Mouse (Mus musculus) lung, adult 2 months (tissue): ENCODE data around the gene Pdc.
A peak's percentile ranks its signal among the peaks of the same experiment; 100 is the strongest.

Source experiments
- CTCF ChIP-seq: fragments of 200-500 bp; IDR thresholded peaks from 2 replicates; pipeline ENCODE4 v1.5.1; 2011; ENCODE audit warnings: mild to moderate bottlenecking, low read length, control low read depth; ENCODE audit not compliant: insufficient read depth
- POLR2A ChIP-seq: fragments of 200-500 bp; IDR thresholded peaks from 2 replicates; pipeline ENCODE4 v1.6.1; 2011; ENCODE audit warnings: low read depth, mild to moderate bottlenecking, control low read depth, low read length, borderline replicate concordance; ENCODE audit errors: extremely low read depth

DNA sequence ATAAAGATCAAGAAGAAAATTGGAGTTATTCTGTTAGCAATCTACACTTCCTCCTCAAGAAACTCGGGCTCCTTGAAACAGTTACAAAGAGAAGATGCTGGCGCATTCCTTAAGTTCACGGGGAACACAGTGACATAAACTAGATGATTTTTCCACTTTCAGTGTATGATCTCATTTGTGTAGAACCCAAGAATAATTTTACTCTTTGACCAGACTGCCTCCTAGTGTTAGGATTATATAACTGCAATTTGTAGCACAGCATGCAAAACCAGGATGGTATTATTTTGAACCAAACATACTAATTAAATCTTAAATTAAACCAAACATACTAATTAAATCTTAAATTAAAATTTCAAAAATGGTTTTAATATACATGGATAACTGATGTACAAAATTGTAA is 53.7 kb downstream of the Pdc start:
- TF ChIP-seq CTCF: peak; percentile 14; the same call in 1 of the 2 replicates
- TF ChIP-seq POLR2A: no peak
